Mouse (Mus musculus) ES-E14 (cell line): ENCODE measurements around the gene Tmem253.

Source experiments
- CHD2 ChIP-seq: IDR thresholded peaks from 2 replicates; pipeline ENCODE4 v1.6.1; 2014; ENCODE audit warnings: mild to moderate bottlenecking, low read depth, low read length, inconsistent platforms
- HCFC1 ChIP-seq: IDR thresholded peaks from 2 replicates; pipeline ENCODE4 v1.6.1; 2012; ENCODE audit warnings: low read length, inconsistent platforms, borderline replicate concordance; ENCODE audit not compliant: insufficient read depth
- MAFK ChIP-seq: IDR thresholded peaks from 2 replicates; pipeline ENCODE4 v1.6.1; 2014; ENCODE audit warnings: mild to moderate bottlenecking, low read depth, low read length, inconsistent platforms; ENCODE audit not compliant: insufficient read depth
- ZC3H11A ChIP-seq: IDR thresholded peaks from 2 replicates; pipeline ENCODE4 v1.6.1; 2012; ENCODE audit warnings: low read depth, mild to moderate bottlenecking, inconsistent platforms, low read length, borderline replicate concordance

DNA sequence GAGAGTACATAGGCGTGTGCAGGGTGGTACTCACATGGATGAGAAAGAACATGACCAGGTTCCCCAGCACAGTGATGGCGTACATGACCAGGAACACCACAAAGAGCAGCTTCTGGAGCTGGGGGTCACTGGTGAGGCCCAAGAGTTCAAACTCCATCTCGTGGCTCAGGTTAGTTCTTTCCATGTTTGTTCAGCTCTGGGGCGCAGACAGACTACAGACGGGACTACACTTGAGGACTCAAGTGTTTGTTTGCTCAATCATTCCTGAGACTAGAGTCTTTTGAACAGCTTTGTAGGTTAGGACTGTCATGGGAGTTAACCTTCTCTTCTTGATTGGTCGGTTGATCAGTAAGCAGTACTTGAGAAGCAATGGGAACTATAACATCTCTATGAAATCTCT lies 20.5 kb downstream of the Tmem253 start:
- TF ChIP-seq MAFK = no peak
- no peak for TF ChIP-seq HCFC1
- no peak for TF ChIP-seq ZC3H11A
- TF ChIP-seq CHD2 = no peak
